Mouse (Mus musculus): ENCODE measurements at regions not wholly inside any gene's neighbourhood (a gene's known extent, or its start where the extent isn't known, plus 50 kb on each side); places are given as distances from the start of the nearest gene placed in this dataset.

GRCm38 (mm10) chr5:64494429-64494828, 308.8 kb upstream of the Klf3 start:
- DNase-seq (ENCODE audit: low spot score in 2 of 2), result no peak

DNA sequence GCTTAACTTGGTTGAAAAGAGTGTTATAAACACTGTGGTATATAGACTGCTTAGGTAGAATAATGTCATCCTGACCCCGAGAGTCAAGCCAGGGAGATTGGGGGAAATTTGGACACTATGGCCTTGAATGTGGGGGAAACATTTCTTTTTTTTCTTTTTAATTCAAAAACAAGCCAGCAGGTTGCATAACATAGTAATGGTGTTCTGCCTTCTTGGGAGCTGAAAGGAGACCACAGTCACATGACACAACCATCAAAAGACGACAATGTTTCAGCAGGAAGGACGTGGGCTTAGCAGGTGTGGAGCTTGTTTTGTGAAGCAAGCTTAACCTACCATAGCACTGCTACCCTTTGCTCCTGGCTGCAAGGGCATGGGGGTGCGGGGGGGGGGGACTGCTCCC, 306.3 kb upstream of the Klf3 start:
- DNase-seq (ENCODE audit: low spot score in 2 of 2), result no peak

DNA sequence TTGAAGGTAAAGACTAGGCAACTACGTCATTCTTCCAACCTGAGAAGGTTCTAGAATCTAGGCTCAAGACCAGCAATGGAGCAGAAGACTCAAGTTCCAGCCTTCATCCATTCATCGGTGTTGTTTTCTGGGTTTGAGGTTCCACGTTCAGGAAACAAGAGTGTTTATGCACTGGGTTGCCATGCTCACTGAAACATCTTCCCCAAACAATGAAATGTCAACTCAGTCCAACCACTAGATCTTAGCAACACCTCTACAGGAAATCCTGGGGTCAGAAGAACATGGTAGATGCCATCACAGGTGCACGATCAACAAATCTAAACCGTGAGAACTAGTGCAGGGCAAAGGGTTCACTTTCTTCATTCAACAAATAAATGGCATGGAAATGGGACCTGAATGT, 304.8 kb upstream of the Klf3 start:
- DNase-seq (ENCODE audit: low spot score in 2 of 2), result no peak

DNA sequence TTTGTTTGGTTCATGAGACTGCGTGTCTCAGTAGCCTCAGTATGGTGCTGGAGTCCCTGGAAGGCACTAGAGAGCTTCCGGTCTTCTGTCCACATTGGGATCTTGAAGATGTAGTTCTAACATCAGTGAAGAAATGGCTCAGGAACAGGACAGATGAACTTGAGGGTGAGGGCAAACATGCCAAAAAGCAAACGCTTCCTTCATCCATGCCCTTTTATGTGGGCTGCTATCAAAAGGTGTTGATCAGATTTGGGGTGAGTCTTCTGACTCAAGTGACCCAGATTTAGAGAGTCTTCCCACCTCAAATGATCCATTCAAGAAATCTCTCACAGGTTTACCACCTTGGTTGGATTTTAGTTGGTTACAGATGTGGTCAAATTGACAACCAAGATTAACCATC, 304.1 kb upstream of the Klf3 start:
- DNase-seq (ENCODE audit: low spot score in 2 of 2), result no peak

- DNase-seq (ENCODE audit: low spot score in 2 of 2), result no peak
These were observed 302.8 kb upstream of the Klf3 start for GRCm38 (mm10) chr5:64500413-64500812.

DNA sequence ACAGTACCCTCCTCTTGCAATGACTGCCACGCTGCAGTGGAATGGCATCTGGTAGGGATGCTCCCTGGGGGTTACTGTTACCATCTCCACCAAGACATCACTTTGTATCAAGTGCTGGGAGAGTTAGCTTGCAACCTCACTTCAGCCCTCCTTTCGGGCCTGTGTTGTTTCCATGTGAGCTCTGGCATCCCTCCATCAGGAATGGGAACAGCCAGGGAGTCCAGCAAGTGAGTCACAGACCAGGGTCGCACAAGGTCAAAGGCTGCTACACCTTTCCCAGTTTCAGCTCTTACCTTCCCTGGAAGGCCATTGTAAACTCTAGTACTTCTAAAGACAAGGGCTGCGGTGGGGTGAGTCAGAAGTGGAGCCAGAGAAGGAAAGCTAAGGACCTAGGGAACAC, 302.3 kb upstream of the Klf3 start:
- DNase-seq (ENCODE audit: low spot score in 2 of 2), result no peak

DNA sequence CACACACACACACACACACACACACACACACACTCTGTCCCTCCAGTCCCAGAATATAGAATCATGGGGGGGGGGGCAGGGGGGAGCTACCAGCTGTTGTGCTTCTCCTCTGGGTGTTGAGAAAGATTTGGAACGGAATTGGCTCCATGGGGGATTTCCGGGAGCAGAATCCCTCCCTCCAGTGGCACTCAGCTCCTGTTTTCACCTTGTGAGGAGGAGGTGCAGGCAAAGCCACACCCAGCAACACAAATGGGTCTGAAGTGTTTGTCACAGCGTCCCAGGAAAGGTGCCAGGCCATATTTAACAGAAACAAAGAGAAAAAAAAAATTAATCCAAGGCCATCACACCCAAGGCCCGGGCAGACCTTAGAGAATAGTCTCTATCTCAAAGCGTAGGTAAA, 301.4 kb upstream of the Klf3 start:
- no peak for DNase-seq (ENCODE audit: low spot score in 2 of 2)

DNA sequence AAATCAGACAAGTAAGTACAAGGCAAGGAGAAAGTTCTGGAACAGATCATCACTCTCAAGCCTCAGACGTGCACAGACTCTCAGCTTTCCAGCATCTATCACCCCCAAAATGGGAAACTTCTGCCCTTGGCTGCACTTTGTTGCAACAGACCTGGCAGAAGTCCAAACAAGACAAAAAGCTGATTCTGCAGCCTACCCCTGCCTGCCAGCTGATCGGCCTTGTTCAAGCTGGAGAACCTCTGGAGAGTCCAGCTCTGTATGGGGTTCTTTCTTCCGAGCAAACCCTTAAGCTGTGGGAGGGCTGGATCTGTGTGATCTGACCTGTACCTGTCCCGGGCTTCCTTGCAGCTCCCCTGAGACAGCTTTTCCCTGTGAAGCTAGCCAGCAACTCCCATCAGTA, 299.7 kb upstream of the Klf3 start:
- DNase-seq (ENCODE audit: low spot score in 2 of 2), result peak; percentile 44 to 59

GRCm38 (mm10) chr5:64504507-64504906, 298.7 kb upstream of the Klf3 start:
- DNase-seq (ENCODE audit: low spot score in 2 of 2), result no peak

- DNase-seq (ENCODE audit: low spot score in 2 of 2), result peak; percentile 56 to 58
These were observed 297.9 kb upstream of the Klf3 start for GRCm38 (mm10) chr5:64505227-64505834.

- DNase-seq (ENCODE audit: low spot score in 2 of 2), result peak; percentile 86 to 90
These were observed 297.2 kb upstream of the Klf3 start for GRCm38 (mm10) chr5:64505835-64506600.

DNA sequence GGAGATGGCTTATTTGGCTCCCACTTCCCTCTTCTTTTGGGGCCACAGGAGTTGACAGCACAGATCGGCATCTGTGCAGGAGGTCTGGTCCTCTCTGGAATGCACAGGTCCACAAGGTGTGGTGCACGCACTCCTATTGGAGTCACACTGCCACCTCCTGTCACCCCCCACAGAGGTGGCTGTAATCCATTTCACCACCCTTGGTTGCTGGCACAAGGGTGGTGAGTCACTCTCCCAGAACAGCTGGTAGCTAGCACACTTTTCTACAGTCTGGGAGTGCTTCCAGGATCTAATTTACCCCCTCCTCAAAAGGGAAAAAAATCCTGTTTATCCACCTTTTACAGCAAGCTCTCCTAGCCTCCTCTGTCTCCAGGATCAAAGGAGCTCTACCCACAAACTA, 294.6 kb upstream of the Klf3 start:
- DNase-seq (ENCODE audit: low spot score in 2 of 2), result no peak

DNA sequence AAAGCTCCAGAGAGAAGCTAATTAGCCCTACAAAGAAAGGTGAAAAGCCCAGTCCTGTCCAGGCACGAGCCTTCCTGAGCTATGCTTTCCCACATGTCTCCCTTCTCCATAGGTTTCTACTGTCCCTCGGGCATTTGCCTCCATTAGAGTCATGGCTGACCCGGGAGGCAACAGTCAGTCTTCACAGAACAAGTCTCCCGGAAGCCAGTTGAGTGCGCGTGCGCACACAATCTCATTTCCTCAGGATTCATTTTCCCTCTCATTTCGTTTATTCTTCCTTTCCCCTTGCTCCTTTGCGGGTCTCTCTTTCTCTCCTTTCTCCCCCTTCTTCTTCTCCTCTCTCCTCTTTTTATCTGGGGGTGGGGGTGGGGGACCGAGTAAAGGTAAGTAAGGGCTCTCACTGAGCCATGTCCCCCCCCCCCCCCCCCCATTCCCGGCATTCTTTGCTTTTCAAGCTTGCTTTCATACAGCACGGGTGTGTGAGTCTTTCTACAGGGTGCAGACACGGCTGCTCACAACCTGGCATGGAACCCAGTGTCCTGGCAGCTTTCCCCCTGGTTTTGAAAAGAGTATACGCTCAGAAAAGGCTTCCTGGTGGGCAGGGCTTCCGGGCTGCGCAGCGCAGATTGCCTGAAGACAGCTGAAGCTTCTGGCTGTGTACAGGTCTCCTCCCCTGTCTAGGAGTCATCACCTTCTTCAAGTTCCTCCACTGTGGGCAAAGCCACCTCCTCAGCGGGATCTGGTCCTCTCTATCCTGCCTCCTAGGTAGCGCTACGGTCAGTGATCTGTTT, 289.8 kb upstream of the Klf3 start:
- DNase-seq (ENCODE audit: low spot score in 2 of 2), result no peak

- no peak for DNase-seq (ENCODE audit: low spot score in 2 of 2)
These were observed 287.0 kb upstream of the Klf3 start for GRCm38 (mm10) chr5:64516115-64516665.

GRCm38 (mm10) chr5:64517241-64517640, 285.9 kb upstream of the Klf3 start:
- no peak for DNase-seq (ENCODE audit: low spot score in 2 of 2)

GRCm38 (mm10) chr5:64517835-64518234, 285.4 kb upstream of the Klf3 start:
- no peak for DNase-seq (ENCODE audit: low spot score in 2 of 2)

- DNase-seq (ENCODE audit: low spot score in 2 of 2), result no peak
These were observed 284.2 kb upstream of the Klf3 start for GRCm38 (mm10) chr5:64519036-64519435.

DNA sequence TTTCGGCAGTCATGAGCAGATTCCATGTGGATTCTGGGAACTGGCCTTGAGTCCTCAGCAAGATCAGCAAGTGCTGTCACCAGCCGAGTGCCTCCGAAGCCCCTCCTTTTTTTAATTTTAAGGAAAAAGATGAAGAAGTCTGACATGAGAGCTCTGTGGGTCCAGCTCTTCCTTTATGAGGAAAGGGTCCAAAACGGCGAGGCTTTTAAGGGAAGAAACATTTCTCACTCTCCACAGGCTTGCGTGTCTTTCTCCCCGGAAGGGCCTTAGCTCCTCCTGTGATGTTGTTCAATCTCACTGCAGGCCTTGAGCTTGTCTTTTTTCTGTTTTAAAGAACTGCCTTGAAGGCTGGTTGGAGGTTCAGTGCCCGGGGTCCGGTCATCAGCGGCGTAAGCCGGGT, 283.5 kb upstream of the Klf3 start:
- DNase-seq (ENCODE audit: low spot score in 2 of 2), result no peak

DNA sequence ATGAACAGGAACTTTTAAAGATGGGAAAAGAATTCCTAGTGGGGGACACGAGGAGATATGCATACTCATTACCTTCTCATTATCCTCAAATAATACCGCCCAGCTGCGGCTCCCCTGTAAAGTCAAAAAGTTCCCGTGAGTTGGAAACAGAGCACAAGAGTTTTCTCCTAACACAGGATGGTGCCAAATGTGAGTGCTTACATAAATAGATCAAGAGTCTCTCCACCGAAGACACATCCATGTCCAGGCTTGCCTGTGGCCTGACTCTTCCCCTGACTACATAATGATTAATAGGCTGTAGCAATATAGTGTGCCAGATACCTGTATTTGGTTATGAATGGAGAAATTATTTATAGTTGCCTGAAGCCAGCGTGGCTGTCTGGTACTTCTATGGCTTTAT, 281.8 kb upstream of the Klf3 start:
- no peak for DNase-seq (ENCODE audit: low spot score in 2 of 2)

GRCm38 (mm10) chr5:64521969-64522368, 281.2 kb upstream of the Klf3 start:
- DNase-seq (ENCODE audit: low spot score in 2 of 2), result no peak

DNA sequence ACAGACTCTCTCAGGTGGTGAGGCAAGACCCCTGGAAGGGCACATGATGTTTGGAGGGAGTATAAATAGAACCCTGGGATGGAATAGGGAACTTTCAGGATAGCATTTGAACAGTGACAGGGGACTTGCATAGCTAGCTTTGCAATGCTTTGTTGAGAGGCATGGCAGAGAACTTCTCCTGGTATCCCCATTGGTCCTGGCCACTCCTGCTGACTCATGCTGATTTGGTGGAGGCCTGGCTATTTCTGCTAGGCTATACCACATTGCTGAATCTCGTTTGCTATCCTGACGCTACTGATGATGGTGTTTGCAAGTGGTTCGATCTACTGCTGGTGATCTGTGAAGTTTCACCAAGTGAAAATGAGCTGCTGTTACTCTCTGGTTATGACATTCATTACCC, 276.7 kb upstream of the Klf3 start:
- no peak for DNase-seq (ENCODE audit: low spot score in 2 of 2)

GRCm38 (mm10) chr5:64527962-64528361, 275.2 kb upstream of the Klf3 start:
- no peak for DNase-seq (ENCODE audit: low spot score in 2 of 2)

Data from adrenal gland, adult 18-20 months (tissue).